Mouse (Mus musculus) cortical plate, adult 2 months (tissue): ENCODE measurements around the gene Sstr2. TPM values are rescaled to one million over a fixed set of nuclear protein-coding genes. Genes with fewer than 3 reads are reported as not detected.
A peak's percentile ranks its signal among the peaks of the same experiment; 100 is the strongest.

Experiments
- H3K27ac ChIP-seq: fragments of 200-500 bp; 2 replicates; pipeline ENCODE4 v1.5.1; 2012; ENCODE audit warnings: low read length, control low read depth, inconsistent platforms; ENCODE audit not compliant: insufficient read depth
- H3K4me1 ChIP-seq: fragments of 200-500 bp; 2 replicates; pipeline ENCODE4 v1.6.1; 2011; ENCODE audit warnings: low read length; ENCODE audit not compliant: control insufficient read depth, insufficient read depth
- H3K4me3 ChIP-seq: fragments of 200-500 bp; 2 replicates; pipeline ENCODE4 v1.5.1; 2011; ENCODE audit warnings: mild to moderate bottlenecking, low read length, control low read depth; ENCODE audit not compliant: insufficient read depth
- CTCF ChIP-seq: fragments of 200-500 bp; IDR thresholded peaks from 2 replicates; pipeline ENCODE4 v1.5.1; 2011; ENCODE audit warnings: mild to moderate bottlenecking, control low read depth, low read length; ENCODE audit not compliant: insufficient read depth; ENCODE audit errors: extremely low read depth
- POLR2A ChIP-seq: fragments of 200-500 bp; IDR thresholded peaks from 2 replicates; pipeline ENCODE4 v1.6.1; 2011; ENCODE audit warnings: mild to moderate bottlenecking, low read length, control low read depth; ENCODE audit not compliant: insufficient read depth; ENCODE audit errors: extremely low read depth
- polyA plus RNA-seq: library from polyadenylated mRNA; depleted of rRNA; stranded (reverse); fragments of >200 nt; gene quantifications from 2 replicates; pipeline ENCODE4 v1.2.3, GENCODE M21; 2012

Gene Sstr2
- polyA plus RNA-seq, 1 experiment, result 31.9 TPM

GRCm38 (mm10) chr11:113617132-113617911 lies 1.8 kb upstream of the Sstr2 start:
- Histone ChIP-seq H3K27ac (no peak overlapping the region), H3K4me1 (no peaks in the 10 kb centered on the region), H3K4me3 (no peak overlapping the region)
- TF ChIP-seq POLR2A (no peak), CTCF (peak; percentile 24; the same call in 1 of the 2 replicates)

- peak overlapping the region; percentile 97; the same call in 1 of the 2 replicates for H3K4me3 ChIP-seq
- TF ChIP-seq POLR2A (no peak), CTCF (no peak)
- no peak overlapping the region for H3K27ac ChIP-seq
- H3K4me1 ChIP-seq, result no peaks in the 10 kb centered on the region
Observed at GRCm38 (mm10) chr11:113618303-113618671, 855 bp upstream of the Sstr2 start.

GRCm38 (mm10) chr11:113619420-113620080 lies 408 bp downstream of the Sstr2 start:
- 0 out of 2 replicates have a peak overlapping the region, but pooled peaks have one; percentile 42 for H3K27ac ChIP-seq

GRCm38 (mm10) chr11:113621001-113621400 lies 1.9 kb downstream of the Sstr2 start:
- no peaks in the 10 kb centered on the region for H3K4me1 ChIP-seq
- H3K4me3 ChIP-seq, result peak overlapping the region; percentile 97
- no peak overlapping the region for H3K27ac ChIP-seq
- TF ChIP-seq POLR2A, result no peak
- TF ChIP-seq CTCF, result no peak

More at GRCm38 (mm10) chr11:113619420-113620080, 408 bp downstream of the Sstr2 start:
- no peak for TF ChIP-seq CTCF
- no peak for TF ChIP-seq POLR2A
- Histone ChIP-seq H3K4me3 (peak overlapping the region; percentile 97), H3K4me1 (no peaks in the 10 kb centered on the region)

GRCm38 (mm10) chr11:113622028-113622427 lies 2.9 kb downstream of the Sstr2 start:
- Histone ChIP-seq H3K27ac (no peak overlapping the region), H3K4me3 (peak overlapping the region; percentile 97; the same call in 1 of the 2 replicates), H3K4me1 (no peaks in the 10 kb centered on the region)
- TF ChIP-seq POLR2A (no peak), CTCF (no peak)

GRCm38 (mm10) chr11:113625437-113625836 lies 6.3 kb downstream of the Sstr2 start:
- TF ChIP-seq CTCF (no peak), POLR2A (no peak)
- H3K27ac ChIP-seq, result no peak overlapping the region
- no peak overlapping the region for H3K4me3 ChIP-seq
- H3K4me1 ChIP-seq, result no peaks in the 10 kb centered on the region

- Histone ChIP-seq H3K27ac (no peak overlapping the region), H3K4me3 (no peak overlapping the region), H3K4me1 (no peaks in the 10 kb centered on the region)
- TF ChIP-seq POLR2A (no peak), CTCF (peak; percentile 41; the same call in 1 of the 2 replicates)
Observed at GRCm38 (mm10) chr11:113627785-113628184, 8.6 kb downstream of the Sstr2 start.

- TF ChIP-seq CTCF (peak; percentile 60), POLR2A (no peak)
Observed at GRCm38 (mm10) chr11:113630642-113631041, 11.5 kb downstream of the Sstr2 start.

GRCm38 (mm10) chr11:113631302-113631701 lies 12.2 kb downstream of the Sstr2 start:
- Histone ChIP-seq H3K27ac (no peak overlapping the region), H3K4me1 (no peaks in the 10 kb centered on the region)
- TF ChIP-seq CTCF, result no peak
- TF ChIP-seq POLR2A, result no peak

More at GRCm38 (mm10) chr11:113630642-113631041, 11.5 kb downstream of the Sstr2 start:
- Histone ChIP-seq H3K27ac (no peak overlapping the region), H3K4me1 (no peaks in the 10 kb centered on the region), H3K4me3 (no peak overlapping the region)

GRCm38 (mm10) chr11:113631862-113632261 lies 12.7 kb downstream of the Sstr2 start:
- TF ChIP-seq POLR2A, result no peak
- no peak for TF ChIP-seq CTCF
- no peaks in the 10 kb centered on the region for H3K4me1 ChIP-seq

More at GRCm38 (mm10) chr11:113631302-113631701, 12.2 kb downstream of the Sstr2 start:
- H3K4me3 ChIP-seq, result no peak overlapping the region

GRCm38 (mm10) chr11:113632303-113632702 lies 13.2 kb downstream of the Sstr2 start:
- no peak for TF ChIP-seq POLR2A
- no peak for TF ChIP-seq CTCF
- Histone ChIP-seq H3K4me1 (no peaks in the 10 kb centered on the region), H3K4me3 (no peak overlapping the region), H3K27ac (no peak overlapping the region)

More at GRCm38 (mm10) chr11:113631862-113632261, 12.7 kb downstream of the Sstr2 start:
- Histone ChIP-seq H3K4me3 (no peak overlapping the region), H3K27ac (no peak overlapping the region)
